Mouse (Mus musculus) MEL (cell line): Measurements from ENCODE around the gene Rpl11.

Experiments used
- CHD2 ChIP-seq: IDR thresholded peaks from 2 replicates; pipeline ENCODE4 v1.6.1; 2011; ENCODE audit warnings: low read length, improper control_type of control experiment
- CTCF ChIP-seq, 3 experiments: IDR thresholded peaks in 2 of 3; conservative IDR thresholded peaks in 1 of 3; 2 replicates each; pipeline ENCODE4 v1.5.1; 2011 to 2012; ENCODE audit warnings: low read length in 3 of 3, low read depth in 2 of 3, mild to moderate bottlenecking in 2 of 3, improper control_type of control experiment in 1 of 3, inconsistent platforms in 1 of 3, mixed read lengths in 1 of 3, moderate library complexity in 1 of 3; ENCODE audit not compliant: control insufficient read depth in 1 of 3, insufficient read depth in 1 of 3, poor library complexity in 1 of 3, severe bottlenecking in 1 of 3
- GATA1 ChIP-seq: IDR thresholded peaks from 2 replicates; pipeline ENCODE4 v1.6.1; 2011; ENCODE audit warnings: low read depth, low read length, improper control_type of control experiment
- MAX ChIP-seq: IDR thresholded peaks from 2 replicates; pipeline ENCODE4 v1.6.1; 2011; ENCODE audit warnings: low read length, improper control_type of control experiment
- MAZ ChIP-seq: IDR thresholded peaks from 2 replicates; pipeline ENCODE4 v1.6.1; 2012; ENCODE audit warnings: low read depth, mild to moderate bottlenecking, inconsistent platforms, low read length, improper control_type of control experiment
- NELFE ChIP-seq: IDR thresholded peaks from 2 replicates; pipeline ENCODE4 v1.6.1; 2011; ENCODE audit warnings: low read depth, low read length, improper control_type of control experiment
- POLR2A ChIP-seq, 2 experiments: IDR thresholded peaks; 2 replicates each; pipeline ENCODE4 v1.6.1; 2011 to 2012; ENCODE audit warnings: low read length in 2 of 2, mild to moderate bottlenecking in 2 of 2, control low read depth in 1 of 2, improper control_type of control experiment in 1 of 2, low read depth in 1 of 2, moderate library complexity in 1 of 2; ENCODE audit not compliant: control insufficient read depth in 1 of 2, insufficient read depth in 1 of 2, poor library complexity in 1 of 2
- POLR2AphosphoS5 ChIP-seq: IDR thresholded peaks from 2 replicates; pipeline ENCODE4 v1.6.1; 2012; ENCODE audit warnings: low read depth, borderline replicate concordance, mild to moderate bottlenecking, inconsistent platforms, low read length, moderate library complexity, mixed read lengths
- RCOR1 ChIP-seq: IDR thresholded peaks from 2 replicates; pipeline ENCODE4 v1.6.1; 2012; ENCODE audit warnings: low read depth, mild to moderate bottlenecking, inconsistent platforms, low read length, improper control_type of control experiment
- TAL1 ChIP-seq: IDR thresholded peaks from 2 replicates; pipeline ENCODE4 v1.6.1; 2012; ENCODE audit warnings: mild to moderate bottlenecking, inconsistent platforms, low read length, moderate library complexity, mixed read lengths
- USF1 ChIP-seq: IDR thresholded peaks from 2 replicates; pipeline ENCODE4 v1.6.1; 2014; ENCODE audit warnings: low read depth, mild to moderate bottlenecking, inconsistent platforms, low read length, improper control_type of control experiment, moderate library complexity

DNA sequence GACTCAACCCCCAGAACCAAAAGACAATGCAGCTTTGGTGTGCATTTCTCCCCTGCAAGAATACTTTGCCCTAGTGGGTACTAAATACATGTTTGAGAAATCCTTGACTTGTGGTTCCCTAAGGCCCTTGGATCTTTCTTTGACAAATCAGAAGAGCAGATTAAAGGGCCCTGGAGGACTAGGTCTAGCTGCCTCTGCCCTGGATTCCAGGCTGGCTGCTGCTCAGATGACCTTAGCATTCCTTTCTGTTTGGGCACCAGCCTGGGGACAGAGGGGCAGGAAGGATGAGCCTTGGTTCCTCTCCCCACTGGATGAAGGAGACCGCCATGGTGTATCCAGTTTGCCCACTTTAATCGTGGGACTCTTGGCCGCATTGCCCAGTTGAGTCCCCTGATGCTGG, 45.2 kb upstream of the Rpl11 start:
- no peak for TF ChIP-seq POLR2AphosphoS5
- no peak for TF ChIP-seq GATA1
- TF ChIP-seq USF1: no peak
- TF ChIP-seq TAL1: no peak
- no peak for TF ChIP-seq CTCF (IDR thresholded peaks at IDR 0.05 in 2 of 3, conservative IDR thresholded peaks at IDR 0.05 in 1 of 3; ENCODE audit: control insufficient read depth in 1 of 3, insufficient read depth in 1 of 3, low read depth in 2 of 3, low read length in 3 of 3, poor library complexity in 1 of 3, severe bottlenecking in 1 of 3)
- TF ChIP-seq POLR2A (IDR thresholded peaks at IDR 0.05; ENCODE audit: control insufficient read depth in 1 of 2, insufficient read depth in 1 of 2, low read depth in 1 of 2, low read length in 2 of 2, poor library complexity in 1 of 2): no peak
- TF ChIP-seq CHD2: no peak
- TF ChIP-seq MAZ: no peak
- no peak for TF ChIP-seq MAX
- TF ChIP-seq NELFE: no peak
- no peak for TF ChIP-seq RCOR1
